Mouse (Mus musculus): ENCODE results near the gene Lmod2. TPM values are rescaled to one million over a fixed set of nuclear protein-coding genes. Genes with fewer than 3 reads are reported as not detected.

Gene Lmod2
- polyA plus RNA-seq (2014; fragmentation: Nextera tagmentation; extraction: Ambion mirVana): not detected in 2 replicates

DNA sequence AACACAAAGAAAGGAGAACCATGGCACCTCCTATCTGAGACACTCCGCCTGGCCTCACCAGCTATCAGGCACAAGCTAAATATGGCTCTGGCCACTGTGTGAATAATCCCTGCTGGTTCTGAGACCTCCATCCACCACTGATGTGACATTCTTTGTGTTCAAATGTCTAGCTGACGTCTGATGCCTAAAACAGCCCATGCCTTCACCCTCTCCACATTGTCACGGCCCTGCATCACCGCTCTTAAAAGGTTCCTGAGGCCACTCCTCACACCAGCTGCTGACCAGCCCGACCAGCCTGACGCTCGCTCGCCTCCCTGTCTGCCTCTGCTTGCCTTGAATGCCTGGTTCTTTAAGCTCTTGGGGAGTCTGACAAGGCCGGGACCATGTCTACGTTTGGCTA, at the start of gene Lmod2:
Gene Lmod2 (plus strand): TSS at position 263 of the 400 bp plus-strand sequence.
- Histone ChIP-seq H3K36me3 (ENCODE audit: control insufficient read depth, insufficient read depth, low read length) (no peaks in the 10 kb centered on the region), H3K27ac (ENCODE audit: low read depth, low read length) (no peak within 1 kb of the TSS), H3K9ac (replicated peaks; ENCODE audit: low read depth, low read length) (no peak within 1 kb of the TSS), H3K9me3 (ENCODE audit: control insufficient read depth, low read length) (no peaks in the 10 kb centered on the region), H3K4me1 (ENCODE audit: control insufficient read depth, insufficient read depth, low read length) (no peaks in the 10 kb centered on the region), H3K27me3 (ENCODE audit: control insufficient read depth, insufficient read depth, low read length) (no peaks in the 10 kb centered on the region), H3K4me2 (ENCODE audit: low read depth, low read length) (no peak within 1 kb of the TSS), H3K4me3 (ENCODE audit: low read depth, low read length) (no peak within 1 kb of the TSS)
- ATAC-seq (ENCODE audit: low read depth): no peak
- 85% methylated on average over 10 of the region's 10 CpGs for WGBS

GRCm38 (mm10) chr6:24549801-24550200, 47.8 kb upstream of the Lmod2 start:
- 93% methylated on average over 2 of the region's 2 CpGs for WGBS
- ATAC-seq (ENCODE audit: low read depth): no peak
- Histone ChIP-seq H3K4me3 (ENCODE audit: low read depth, low read length) (no peak overlapping the region), H3K27me3 (ENCODE audit: control insufficient read depth, insufficient read depth, low read length) (no peaks in the 10 kb centered on the region), H3K9ac (replicated peaks; ENCODE audit: low read depth, low read length) (no peak overlapping the region), H3K27ac (ENCODE audit: low read depth, low read length) (no peak overlapping the region), H3K4me1 (ENCODE audit: control insufficient read depth, insufficient read depth, low read length) (no peaks in the 10 kb centered on the region), H3K9me3 (ENCODE audit: control insufficient read depth, low read length) (no peaks in the 10 kb centered on the region), H3K4me2 (ENCODE audit: low read depth, low read length) (no peak overlapping the region), H3K36me3 (ENCODE audit: control insufficient read depth, insufficient read depth, low read length) (no peaks in the 10 kb centered on the region)

GRCm38 (mm10) chr6:24552046-24552445, 45.5 kb upstream of the Lmod2 start:
- Histone ChIP-seq H3K27me3 (ENCODE audit: control insufficient read depth, insufficient read depth, low read length) (no peaks in the 10 kb centered on the region), H3K4me1 (ENCODE audit: control insufficient read depth, insufficient read depth, low read length) (no peaks in the 10 kb centered on the region), H3K9me3 (ENCODE audit: control insufficient read depth, low read length) (no peaks in the 10 kb centered on the region), H3K9ac (replicated peaks; ENCODE audit: low read depth, low read length) (no peak overlapping the region), H3K27ac (ENCODE audit: low read depth, low read length) (no peak overlapping the region), H3K36me3 (ENCODE audit: control insufficient read depth, insufficient read depth, low read length) (no peaks in the 10 kb centered on the region), H3K4me3 (ENCODE audit: low read depth, low read length) (no peak overlapping the region), H3K4me2 (ENCODE audit: low read depth, low read length) (no peak overlapping the region)
- WGBS: 70% methylated on average over 7 of the region's 7 CpGs
- ATAC-seq (ENCODE audit: low read depth): no peak

GRCm38 (mm10) chr6:24554427-24555086, 43.0 kb upstream of the Lmod2 start:
- 77% methylated on average over 11 of the region's 11 CpGs for WGBS
- Histone ChIP-seq H3K4me2 (ENCODE audit: low read depth, low read length) (no peak overlapping the region), H3K36me3 (ENCODE audit: control insufficient read depth, insufficient read depth, low read length) (no peaks in the 10 kb centered on the region), H3K27me3 (ENCODE audit: control insufficient read depth, insufficient read depth, low read length) (no peaks in the 10 kb centered on the region), H3K9ac (replicated peaks; ENCODE audit: low read depth, low read length) (no peak overlapping the region), H3K27ac (ENCODE audit: low read depth, low read length) (no peak overlapping the region), H3K4me3 (ENCODE audit: low read depth, low read length) (no peak overlapping the region), H3K9me3 (ENCODE audit: control insufficient read depth, low read length) (no peaks in the 10 kb centered on the region), H3K4me1 (ENCODE audit: control insufficient read depth, insufficient read depth, low read length) (no peaks in the 10 kb centered on the region)
- ATAC-seq (ENCODE audit: low read depth): no peak

GRCm38 (mm10) chr6:24555488-24555887, 42.1 kb upstream of the Lmod2 start:
- no peak for ATAC-seq (ENCODE audit: low read depth)
- 90% methylated on average over 2 of the region's 2 CpGs for WGBS

DNA sequence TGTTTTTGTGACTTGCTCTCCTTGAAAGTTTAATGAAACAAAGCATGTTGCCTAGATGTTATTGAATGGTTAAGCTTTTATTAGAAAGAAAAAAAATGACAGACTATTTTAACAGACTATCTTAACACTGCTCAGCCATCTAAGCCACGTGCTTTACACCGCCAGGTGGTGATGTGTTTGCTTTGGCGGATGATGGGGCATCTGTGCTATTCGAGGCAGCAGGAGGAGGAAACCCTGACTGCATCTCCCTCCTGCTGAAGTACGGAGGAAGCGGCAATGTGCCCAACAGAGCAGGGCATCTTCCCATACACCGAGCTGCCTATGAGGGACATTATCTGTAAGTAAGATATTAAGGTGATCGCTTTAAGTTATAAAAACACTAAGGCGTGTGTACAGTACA, 33.5 kb upstream of the Lmod2 start:
- Histone ChIP-seq H3K4me3 (ENCODE audit: low read depth, low read length) (no peak overlapping the region), H3K4me1 (ENCODE audit: control insufficient read depth, insufficient read depth, low read length) (no peaks in the 10 kb centered on the region), H3K9ac (replicated peaks; ENCODE audit: low read depth, low read length) (no peak overlapping the region), H3K4me2 (ENCODE audit: low read depth, low read length) (no peak overlapping the region), H3K9me3 (ENCODE audit: control insufficient read depth, low read length) (no peaks in the 10 kb centered on the region), H3K27ac (ENCODE audit: low read depth, low read length) (no peak overlapping the region), H3K27me3 (ENCODE audit: control insufficient read depth, insufficient read depth, low read length) (no peaks in the 10 kb centered on the region), H3K36me3 (ENCODE audit: control insufficient read depth, insufficient read depth, low read length) (no peaks in the 10 kb centered on the region)
- no peak for ATAC-seq (ENCODE audit: low read depth)
- 74% methylated on average over 9 of the region's 9 CpGs for WGBS

More at GRCm38 (mm10) chr6:24555488-24555887, 42.1 kb upstream of the Lmod2 start:
- Histone ChIP-seq H3K36me3 (ENCODE audit: control insufficient read depth, insufficient read depth, low read length) (no peaks in the 10 kb centered on the region), H3K4me2 (ENCODE audit: low read depth, low read length) (no peak overlapping the region), H3K9me3 (ENCODE audit: control insufficient read depth, low read length) (no peaks in the 10 kb centered on the region), H3K4me3 (ENCODE audit: low read depth, low read length) (no peak overlapping the region), H3K9ac (replicated peaks; ENCODE audit: low read depth, low read length) (no peak overlapping the region), H3K27me3 (ENCODE audit: control insufficient read depth, insufficient read depth, low read length) (no peaks in the 10 kb centered on the region), H3K4me1 (ENCODE audit: control insufficient read depth, insufficient read depth, low read length) (no peaks in the 10 kb centered on the region), H3K27ac (ENCODE audit: low read depth, low read length) (no peak overlapping the region)

DNA sequence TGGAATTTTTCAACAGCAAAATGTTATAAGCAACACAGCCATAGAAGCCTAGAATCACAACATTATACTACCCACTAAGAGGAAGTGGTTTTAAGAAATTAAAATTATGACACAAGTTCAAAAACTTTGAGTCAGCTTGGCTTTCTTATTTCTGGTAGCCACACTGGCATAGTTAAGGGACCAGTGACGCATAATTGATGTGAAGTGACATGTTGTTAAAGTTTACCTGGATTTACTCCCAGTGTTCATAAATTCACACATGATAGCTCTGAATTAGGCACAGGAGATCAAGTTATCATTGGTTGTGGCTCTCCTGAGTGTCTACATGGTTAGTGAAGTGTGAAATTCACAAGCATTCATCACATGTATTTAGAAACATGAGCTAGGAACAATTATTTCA, 32.7 kb upstream of the Lmod2 start:
- no peak overlapping the region for H3K4me3 ChIP-seq (ENCODE audit: low read depth, low read length)
- 94% methylated on average over 1 of the region's 1 CpGs for WGBS
- no peaks in the 10 kb centered on the region for H3K9me3 ChIP-seq (ENCODE audit: control insufficient read depth, low read length)

GRCm38 (mm10) chr6:24568963-24569362, 28.6 kb upstream of the Lmod2 start:
- Histone ChIP-seq H3K4me2 (ENCODE audit: low read depth, low read length) (no peak overlapping the region), H3K9ac (replicated peaks; ENCODE audit: low read depth, low read length) (no peak overlapping the region), H3K36me3 (ENCODE audit: control insufficient read depth, insufficient read depth, low read length) (no peaks in the 10 kb centered on the region), H3K27ac (ENCODE audit: low read depth, low read length) (no peak overlapping the region), H3K27me3 (ENCODE audit: control insufficient read depth, insufficient read depth, low read length) (no peaks in the 10 kb centered on the region), H3K4me1 (ENCODE audit: control insufficient read depth, insufficient read depth, low read length) (no peaks in the 10 kb centered on the region), H3K9me3 (ENCODE audit: control insufficient read depth, low read length) (no peaks in the 10 kb centered on the region), H3K4me3 (ENCODE audit: low read depth, low read length) (no peak overlapping the region)
- WGBS: 86% methylated on average over 5 of the region's 5 CpGs
- ATAC-seq (ENCODE audit: low read depth): no peak

More for the DNA sequence above, 32.7 kb upstream of the Lmod2 start:
- H3K9ac ChIP-seq (replicated peaks; ENCODE audit: low read depth, low read length): no peak overlapping the region
- H3K4me2 ChIP-seq (ENCODE audit: low read depth, low read length): no peak overlapping the region
- no peak overlapping the region for H3K27ac ChIP-seq (ENCODE audit: low read depth, low read length)
- H3K27me3 ChIP-seq (ENCODE audit: control insufficient read depth, insufficient read depth, low read length): no peaks in the 10 kb centered on the region
- H3K36me3 ChIP-seq (ENCODE audit: control insufficient read depth, insufficient read depth, low read length): no peaks in the 10 kb centered on the region
- H3K4me1 ChIP-seq (ENCODE audit: control insufficient read depth, insufficient read depth, low read length): no peaks in the 10 kb centered on the region
- ATAC-seq (ENCODE audit: low read depth): no peak

- Histone ChIP-seq H3K9me3 (ENCODE audit: control insufficient read depth, low read length) (no peaks in the 10 kb centered on the region), H3K4me2 (ENCODE audit: low read depth, low read length) (no peak overlapping the region), H3K27ac (ENCODE audit: low read depth, low read length) (no peak overlapping the region), H3K4me1 (ENCODE audit: control insufficient read depth, insufficient read depth, low read length) (no peaks in the 10 kb centered on the region), H3K36me3 (ENCODE audit: control insufficient read depth, insufficient read depth, low read length) (no peaks in the 10 kb centered on the region), H3K4me3 (ENCODE audit: low read depth, low read length) (no peak overlapping the region), H3K27me3 (ENCODE audit: control insufficient read depth, insufficient read depth, low read length) (no peaks in the 10 kb centered on the region), H3K9ac (replicated peaks; ENCODE audit: low read depth, low read length) (no peak overlapping the region)
- WGBS: 90% methylated on average over 1 of the region's 1 CpGs
- ATAC-seq (ENCODE audit: low read depth): no peak
Observed at GRCm38 (mm10) chr6:24569711-24570110, 27.9 kb upstream of the Lmod2 start.

All from neural tube, embryonic 14.5 days (tissue).